Mouse (Mus musculus) CD4-positive helper T cell, adult 2 months (primary cell): Measurements from ENCODE around the gene 9530002B09Rik.

ENCODE experiments used
- DNase-seq: peaks from one replicate; pipeline ENCODE4 v3.0.0-alpha.2; 2012; ENCODE audit warnings: low read depth, missing footprints, low spot score

The 9530002B09Rik gene

GRCm38 (mm10) chr4:122688975-122689374 lies at the start of gene 9530002B09Rik:
9530002B09Rik (plus strand) TSS chr4:122689275.
- no peak for DNase-seq
